Mouse (Mus musculus): Measurements from ENCODE around the gene Dcaf11. TPM values are rescaled to one million over a fixed set of nuclear protein-coding genes. Genes with fewer than 3 reads are reported as not detected.
A peak's percentile ranks its signal among the peaks of the same experiment; 100 is the strongest.

Gene Dcaf11
- polyA plus RNA-seq, 1 experiment from 2014 or later, result 117 TPM

- Histone ChIP-seq H3K27me3 (ENCODE audit: insufficient read depth, low read length) (no peaks in the 10 kb centered on the region), H3K27ac (ENCODE audit: low read length) (peak within 1 kb of the TSS; percentile 100), H3K4me1 (ENCODE audit: insufficient read depth, low read length) (peaks cover 16% of the 10 kb centered on the region), H3K36me3 (ENCODE audit: insufficient read depth, low read length) (peaks cover 35% of the 10 kb centered on the region), H3K9ac (replicated peaks; ENCODE audit: low read length) (peak within 1 kb of the TSS; percentile 90), H3K4me3 (ENCODE audit: low read length) (peak within 1 kb of the TSS; percentile 97), H3K9me3 (ENCODE audit: low read length) (no peaks in the 10 kb centered on the region), H3K4me2 (replicated peaks; ENCODE audit: low read depth, low read length) (peak within 1 kb of the TSS; percentile 78)
- ATAC-seq (ENCODE audit: low FRiP score, low TSS enrichment), result peak; percentile 98
- 1% methylated on average over 21 of the region's 22 CpGs for WGBS
Measured at GRCm38 (mm10) chr14:55590748-55591330, 31.0 kb downstream of the Dcaf11 start, which contains the start of gene Psme2. Gene Psme2 (minus strand): TSS chr14:55591113.

GRCm38 (mm10) chr14:55591331-55591891 is 31.6 kb downstream of the Dcaf11 start, which contains the start of gene Rnf31:
Gene Rnf31 (plus strand): TSS chr14:55591708.
- 0% methylated on average over 33 of the region's 33 CpGs for WGBS
- ATAC-seq (ENCODE audit: low FRiP score, low TSS enrichment), result peak; percentile 94

DNA sequence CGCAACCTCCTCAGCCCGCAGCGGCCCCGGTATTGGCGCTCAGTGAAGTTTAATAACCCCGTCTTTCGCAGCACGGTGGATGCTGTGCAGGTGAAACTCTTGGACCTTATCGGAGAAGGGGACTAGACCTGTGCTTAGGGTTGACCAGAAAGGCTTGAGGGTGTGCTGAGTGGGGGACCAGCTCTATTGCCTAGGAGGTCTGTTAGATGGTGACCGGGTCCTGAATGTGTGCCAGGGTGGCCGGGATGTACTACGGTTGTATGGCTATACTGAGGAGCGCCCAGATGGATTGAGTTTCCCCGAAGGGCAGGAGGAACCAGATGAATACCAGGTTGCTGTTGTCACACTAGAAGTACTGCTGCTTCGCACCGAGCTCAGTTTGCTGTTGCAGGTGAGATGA is 32.4 kb downstream of the Dcaf11 start:
- WGBS, result 2% methylated on average over 16 of the region's 16 CpGs
- Histone ChIP-seq H3K4me3 (ENCODE audit: low read length) (peak overlapping the region; percentile 97), H3K9me3 (ENCODE audit: low read length) (no peaks in the 10 kb centered on the region), H3K27me3 (ENCODE audit: insufficient read depth, low read length) (no peaks in the 10 kb centered on the region), H3K4me1 (ENCODE audit: insufficient read depth, low read length) (peaks cover 16% of the 10 kb centered on the region), H3K9ac (replicated peaks; ENCODE audit: low read length) (peak overlapping the region; percentile 90), H3K27ac (ENCODE audit: low read length) (peak overlapping the region; percentile 100), H3K4me2 (replicated peaks; ENCODE audit: low read depth, low read length) (peak overlapping the region; percentile 78), H3K36me3 (ENCODE audit: insufficient read depth, low read length) (peaks cover 45% of the 10 kb centered on the region)
- ATAC-seq (ENCODE audit: low FRiP score, low TSS enrichment), result no peak

More at GRCm38 (mm10) chr14:55591331-55591891, 31.6 kb downstream of the Dcaf11 start, which contains the start of gene Rnf31:
- Histone ChIP-seq H3K27me3 (ENCODE audit: insufficient read depth, low read length) (no peaks in the 10 kb centered on the region), H3K4me3 (ENCODE audit: low read length) (peak within 1 kb of the TSS; percentile 97), H3K9ac (replicated peaks; ENCODE audit: low read length) (peak within 1 kb of the TSS; percentile 90), H3K4me1 (ENCODE audit: insufficient read depth, low read length) (peaks cover 16% of the 10 kb centered on the region), H3K9me3 (ENCODE audit: low read length) (no peaks in the 10 kb centered on the region), H3K27ac (ENCODE audit: low read length) (peak within 1 kb of the TSS; percentile 100), H3K36me3 (ENCODE audit: insufficient read depth, low read length) (peaks cover 40% of the 10 kb centered on the region), H3K4me2 (replicated peaks; ENCODE audit: low read depth, low read length) (peak within 1 kb of the TSS; percentile 78)

DNA sequence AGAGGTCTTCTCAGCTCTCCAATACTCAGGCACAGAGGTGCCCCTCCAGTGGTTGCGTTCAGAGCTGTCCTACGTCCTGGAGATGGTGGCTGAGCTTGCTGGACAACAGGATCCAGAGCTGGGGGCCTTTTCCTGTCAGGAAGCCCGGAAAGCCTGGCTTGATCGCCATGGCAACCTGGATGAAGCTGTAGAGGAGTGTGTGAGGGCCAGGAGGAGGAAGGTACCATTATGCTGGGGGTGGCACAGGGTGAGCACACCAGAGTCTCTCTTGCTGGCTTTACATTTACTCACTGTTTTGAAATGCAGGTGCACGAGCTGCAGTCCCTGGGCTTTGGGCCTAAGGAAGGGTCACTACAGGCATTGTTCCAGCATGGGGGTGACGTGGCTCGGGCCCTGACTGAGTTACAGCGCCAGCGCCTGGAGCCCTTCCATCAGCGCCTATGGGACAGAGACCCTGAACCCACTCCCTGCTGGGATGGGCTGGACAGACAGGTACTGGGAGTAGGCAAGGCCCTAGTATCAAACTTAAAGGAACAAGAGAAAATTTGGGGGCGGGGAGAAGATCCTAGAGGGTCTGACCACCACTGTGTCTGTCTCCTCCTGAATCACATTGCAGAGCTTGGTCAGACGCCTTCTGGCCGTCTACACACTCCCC is 36.4 kb downstream of the Dcaf11 start:
- WGBS, result 83% methylated on average over 13 of the region's 13 CpGs
- Histone ChIP-seq H3K27me3 (ENCODE audit: insufficient read depth, low read length) (no peaks in the 10 kb centered on the region), H3K4me2 (replicated peaks; ENCODE audit: low read depth, low read length) (no peak overlapping the region), H3K9me3 (ENCODE audit: low read length) (no peaks in the 10 kb centered on the region), H3K27ac (ENCODE audit: low read length) (no peak overlapping the region), H3K4me1 (ENCODE audit: insufficient read depth, low read length) (peaks cover 12% of the 10 kb centered on the region), H3K36me3 (ENCODE audit: insufficient read depth, low read length) (peaks cover 58% of the 10 kb centered on the region), H3K4me3 (ENCODE audit: low read length) (no peak overlapping the region), H3K9ac (replicated peaks; ENCODE audit: low read length) (no peak overlapping the region)
- ATAC-seq (ENCODE audit: low FRiP score, low TSS enrichment), result no peak

- Histone ChIP-seq H3K27me3 (ENCODE audit: insufficient read depth, low read length) (no peaks in the 10 kb centered on the region), H3K9ac (replicated peaks; ENCODE audit: low read length) (no peak overlapping the region), H3K36me3 (ENCODE audit: insufficient read depth, low read length) (peaks cover 74% of the 10 kb centered on the region), H3K4me3 (ENCODE audit: low read length) (no peak overlapping the region), H3K4me2 (replicated peaks; ENCODE audit: low read depth, low read length) (no peak overlapping the region), H3K9me3 (ENCODE audit: low read length) (no peaks in the 10 kb centered on the region), H3K27ac (ENCODE audit: low read length) (no peak overlapping the region), H3K4me1 (ENCODE audit: insufficient read depth, low read length) (peaks cover 5% of the 10 kb centered on the region)
- ATAC-seq (ENCODE audit: low FRiP score, low TSS enrichment), result no peak
- 88% methylated on average over 21 of the region's 21 CpGs for WGBS
Measured at GRCm38 (mm10) chr14:55598521-55599390, 39.0 kb downstream of the Dcaf11 start.

GRCm38 (mm10) chr14:55603271-55603632 is 43.4 kb downstream of the Dcaf11 start, which contains the start of gene Irf9:
Gene Irf9 (plus strand): TSS chr14:55603571.
- Histone ChIP-seq H3K4me3 (ENCODE audit: low read length) (peak within 1 kb of the TSS; percentile 49), H3K9ac (replicated peaks; ENCODE audit: low read length) (peak within 1 kb of the TSS; percentile 66), H3K36me3 (ENCODE audit: insufficient read depth, low read length) (peaks cover 60% of the 10 kb centered on the region), H3K27me3 (ENCODE audit: insufficient read depth, low read length) (no peaks in the 10 kb centered on the region), H3K27ac (ENCODE audit: low read length) (peak within 1 kb of the TSS; percentile 86), H3K9me3 (ENCODE audit: low read length) (no peaks in the 10 kb centered on the region), H3K4me2 (replicated peaks; ENCODE audit: low read depth, low read length) (peak within 1 kb of the TSS; percentile 64), H3K4me1 (ENCODE audit: insufficient read depth, low read length) (peaks cover 12% of the 10 kb centered on the region)
- 76% methylated on average over 7 of the region's 7 CpGs for WGBS
- ATAC-seq (ENCODE audit: low FRiP score, low TSS enrichment), result no peak

- Histone ChIP-seq H3K9ac (replicated peaks; ENCODE audit: low read length) (peak overlapping the region; percentile 66), H3K4me1 (ENCODE audit: insufficient read depth, low read length) (peaks cover 12% of the 10 kb centered on the region), H3K9me3 (ENCODE audit: low read length) (no peaks in the 10 kb centered on the region), H3K27ac (ENCODE audit: low read length) (peak overlapping the region; percentile 86), H3K27me3 (ENCODE audit: insufficient read depth, low read length) (no peaks in the 10 kb centered on the region), H3K4me3 (ENCODE audit: low read length) (peak overlapping the region; percentile 49), H3K4me2 (replicated peaks; ENCODE audit: low read depth, low read length) (peak overlapping the region; percentile 64), H3K36me3 (ENCODE audit: insufficient read depth, low read length) (peaks cover 61% of the 10 kb centered on the region)
- 11% methylated on average over 19 of the region's 19 CpGs for WGBS
- ATAC-seq (ENCODE audit: low FRiP score, low TSS enrichment), result peak; percentile 93
Measured at GRCm38 (mm10) chr14:55603633-55604576, 44.1 kb downstream of the Dcaf11 start.

- H3K36me3 ChIP-seq (ENCODE audit: insufficient read depth, low read length), result peaks cover 58% of the 10 kb centered on the region
- peak overlapping the region; percentile 49; the same call in 1 of the 2 replicates for H3K4me3 ChIP-seq (ENCODE audit: low read length)
- H3K4me2 ChIP-seq (replicated peaks; ENCODE audit: low read depth, low read length), result peak overlapping the region; percentile 64
- 85% methylated on average over 11 of the region's 11 CpGs for WGBS
- H3K9me3 ChIP-seq (ENCODE audit: low read length), result no peaks in the 10 kb centered on the region
- H3K9ac ChIP-seq (replicated peaks; ENCODE audit: low read length), result no peak overlapping the region
- H3K27ac ChIP-seq (ENCODE audit: low read length), result peak overlapping the region; percentile 86; the same call in 1 of the 2 replicates
- H3K27me3 ChIP-seq (ENCODE audit: insufficient read depth, low read length), result no peaks in the 10 kb centered on the region
- peaks cover 12% of the 10 kb centered on the region for H3K4me1 ChIP-seq (ENCODE audit: insufficient read depth, low read length)
- no peak for ATAC-seq (ENCODE audit: low FRiP score, low TSS enrichment)
Measured at GRCm38 (mm10) chr14:55604823-55605222, 45.0 kb downstream of the Dcaf11 start.
